Mouse (Mus musculus) retina, postnatal 1 day (tissue): ENCODE data around the gene Lamb1.

Experiments used
- DNase-seq: peaks from one replicate; pipeline ENCODE4 v3.0.0-alpha.2; 2012

The Lamb1 gene

DNA sequence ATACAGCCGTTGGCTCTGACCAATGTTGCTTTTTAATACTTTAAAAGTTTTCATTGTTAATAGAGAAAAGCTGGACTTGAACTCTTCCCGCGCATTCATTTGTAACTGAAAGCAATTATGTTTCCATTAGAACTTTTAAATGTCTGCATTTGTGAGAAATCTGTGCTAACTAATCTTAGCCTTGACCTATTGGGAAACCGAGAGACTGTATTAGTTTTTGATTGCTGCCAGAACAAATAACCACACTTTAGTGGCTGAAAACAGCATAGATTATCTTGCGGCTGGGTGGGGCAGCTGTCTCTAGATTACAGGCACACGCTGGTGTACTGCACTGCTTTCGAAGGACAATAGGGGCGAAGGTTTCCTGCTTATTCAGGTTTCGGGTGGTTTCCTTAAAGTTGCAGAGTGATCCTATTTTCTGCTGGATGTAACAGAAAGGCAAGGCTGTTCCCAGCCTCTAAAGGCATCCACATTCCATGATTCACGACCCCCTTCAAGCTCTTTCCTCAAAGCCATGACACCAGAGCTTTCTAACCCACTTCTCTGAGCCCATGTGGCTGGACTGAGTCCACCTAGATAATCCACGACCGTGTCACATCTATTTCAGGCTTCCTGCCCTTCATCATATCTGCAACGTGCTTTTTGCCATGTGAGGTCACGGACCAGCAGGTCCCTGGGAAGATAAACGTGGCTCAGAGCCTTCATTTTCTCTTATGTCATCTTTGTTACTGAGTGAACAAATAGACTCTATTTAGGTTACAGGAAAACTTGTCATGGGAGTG lies 28.5 kb downstream of the Lamb1 start:
- DNase-seq: no peak

DNA sequence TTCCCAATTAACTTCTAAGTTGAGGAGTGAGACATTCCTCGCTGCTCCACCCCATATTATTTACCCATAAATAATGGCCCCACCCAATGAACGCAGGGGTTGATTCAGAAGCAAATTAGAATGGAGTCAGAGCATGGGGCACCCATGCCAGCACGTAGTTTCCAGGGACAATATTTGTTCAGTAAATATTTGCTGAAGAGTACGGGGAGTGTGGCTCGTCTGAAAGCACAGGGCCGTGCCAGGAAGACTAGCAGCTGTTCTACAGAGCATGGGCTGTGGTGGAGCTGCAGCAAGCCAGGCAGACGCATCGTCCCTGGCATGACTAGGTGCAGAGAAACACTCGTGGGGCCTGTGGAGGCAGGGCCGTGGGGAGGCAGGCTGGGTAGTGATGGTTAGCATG lies 29.5 kb downstream of the Lamb1 start:
- DNase-seq: peak; percentile 19

- no peak for DNase-seq
Measured at GRCm38 (mm10) chr12:31294996-31295395, 30.0 kb downstream of the Lamb1 start.

GRCm38 (mm10) chr12:31295505-31295904 lies 30.5 kb downstream of the Lamb1 start:
- peak; percentile 22 for DNase-seq

GRCm38 (mm10) chr12:31296097-31296496 lies 31.1 kb downstream of the Lamb1 start:
- DNase-seq: no peak

GRCm38 (mm10) chr12:31298122-31298521 lies 33.1 kb downstream of the Lamb1 start:
- no peak for DNase-seq

- DNase-seq: no peak
Measured at GRCm38 (mm10) chr12:31298530-31298929, 33.5 kb downstream of the Lamb1 start.

DNA sequence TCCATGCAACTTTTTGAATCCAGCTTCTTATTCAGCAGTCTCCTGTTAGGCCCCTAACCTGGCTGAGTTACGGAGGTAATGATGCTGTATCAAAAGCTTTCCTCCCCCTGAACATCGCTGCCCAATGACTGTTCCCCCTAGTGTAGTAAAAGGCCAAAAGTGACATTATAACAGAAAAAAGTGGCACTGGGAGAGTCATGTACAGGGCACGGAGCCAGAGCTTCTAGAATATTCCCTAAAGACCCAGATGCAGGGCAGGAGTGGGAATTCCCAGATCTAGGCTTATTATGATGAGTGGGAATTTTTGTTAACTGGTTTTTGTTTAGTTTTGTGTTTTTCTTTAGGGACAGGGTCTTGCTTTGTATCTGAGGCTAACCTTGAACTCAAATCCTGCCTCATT lies 34.1 kb downstream of the Lamb1 start:
- no peak for DNase-seq

DNA sequence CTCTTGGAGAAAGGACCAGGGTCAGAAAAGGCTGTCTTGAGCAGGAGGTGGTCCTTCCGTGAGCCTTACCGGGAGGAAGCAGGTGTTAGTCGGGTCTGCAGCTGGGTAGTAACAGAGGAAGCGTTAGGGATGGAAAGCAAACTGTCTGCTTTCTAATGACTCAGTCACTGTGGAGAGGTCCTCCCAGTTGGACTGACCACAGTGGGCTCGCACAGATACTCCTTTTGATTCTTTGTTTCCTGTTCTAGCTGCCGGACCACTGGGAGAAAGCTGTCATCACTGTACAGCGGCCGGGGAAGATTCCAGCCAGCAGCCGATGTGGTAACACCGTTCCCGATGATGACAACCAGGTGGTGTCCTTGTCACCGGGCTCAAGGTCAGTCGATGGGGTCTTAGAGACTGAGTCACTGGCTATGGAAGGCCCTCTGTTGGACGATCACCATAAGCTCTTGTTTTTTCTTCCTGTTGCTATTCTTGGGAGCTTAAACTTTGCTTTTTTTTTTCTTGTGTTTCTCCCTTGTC lies 34.7 kb downstream of the Lamb1 start:
- DNase-seq: no peak

DNA sequence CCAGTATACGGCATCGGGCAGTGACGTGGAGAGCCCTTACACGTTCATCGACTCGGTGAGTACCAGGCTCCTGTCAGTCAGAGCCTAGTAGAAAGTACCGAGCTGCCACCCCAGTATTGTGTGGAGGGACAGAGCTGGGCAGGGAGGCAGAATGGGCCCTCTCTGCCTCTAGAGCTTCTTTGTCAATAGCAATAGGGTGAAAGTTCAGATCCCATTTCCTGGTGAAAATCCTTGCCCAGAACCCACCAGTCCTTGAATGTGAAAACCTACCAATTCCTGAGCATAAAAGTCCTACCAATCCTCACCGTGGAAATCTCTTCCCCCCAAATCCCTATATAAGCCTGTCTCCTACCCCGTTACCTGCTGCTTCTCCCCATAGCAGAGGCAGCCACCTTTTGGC lies 35.2 kb downstream of the Lamb1 start:
- DNase-seq: no peak

- no peak for DNase-seq
Measured at GRCm38 (mm10) chr12:31302266-31302665, 37.2 kb downstream of the Lamb1 start.

- no peak for DNase-seq
Measured at GRCm38 (mm10) chr12:31302766-31303511, 37.9 kb downstream of the Lamb1 start.

GRCm38 (mm10) chr12:31306075-31306675 lies 41.1 kb downstream of the Lamb1 start:
- peak; percentile 27 for DNase-seq

- DNase-seq: no peak
Measured at GRCm38 (mm10) chr12:31307011-31307410, 42.0 kb downstream of the Lamb1 start.

- DNase-seq: no peak
Measured at GRCm38 (mm10) chr12:31307756-31308155, 42.7 kb downstream of the Lamb1 start.

GRCm38 (mm10) chr12:31310687-31311086 lies 45.7 kb downstream of the Lamb1 start:
- DNase-seq: peak; percentile 39

DNA sequence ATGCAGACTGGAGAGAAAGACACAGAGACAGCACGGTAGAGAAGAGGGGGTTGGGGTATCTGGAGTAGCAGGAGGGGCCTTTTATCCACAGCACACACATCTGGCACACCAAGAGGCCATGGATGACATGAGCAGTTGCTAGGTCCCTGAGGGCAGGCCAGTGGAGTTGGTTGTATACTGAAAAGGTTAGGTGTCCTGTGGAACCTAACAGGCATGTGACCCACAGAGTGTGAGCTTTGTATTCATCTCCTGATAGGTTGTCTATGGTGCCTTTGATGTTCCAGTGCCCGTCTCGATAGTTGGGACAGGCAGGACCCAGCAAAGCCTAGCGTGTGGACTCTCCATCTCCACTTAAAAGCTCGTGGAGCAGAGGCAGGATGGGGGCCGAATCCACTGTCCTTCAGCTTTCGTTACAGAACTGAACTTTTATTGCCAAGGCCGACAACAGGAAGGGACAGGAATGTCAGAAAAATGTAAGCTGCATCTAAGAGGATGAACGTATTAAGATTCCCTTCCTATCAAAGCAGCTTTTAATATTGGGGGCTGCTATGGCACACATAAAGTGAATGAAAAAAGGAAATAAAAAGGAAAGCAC lies 46.7 kb downstream of the Lamb1 start:
- no peak for DNase-seq

DNA sequence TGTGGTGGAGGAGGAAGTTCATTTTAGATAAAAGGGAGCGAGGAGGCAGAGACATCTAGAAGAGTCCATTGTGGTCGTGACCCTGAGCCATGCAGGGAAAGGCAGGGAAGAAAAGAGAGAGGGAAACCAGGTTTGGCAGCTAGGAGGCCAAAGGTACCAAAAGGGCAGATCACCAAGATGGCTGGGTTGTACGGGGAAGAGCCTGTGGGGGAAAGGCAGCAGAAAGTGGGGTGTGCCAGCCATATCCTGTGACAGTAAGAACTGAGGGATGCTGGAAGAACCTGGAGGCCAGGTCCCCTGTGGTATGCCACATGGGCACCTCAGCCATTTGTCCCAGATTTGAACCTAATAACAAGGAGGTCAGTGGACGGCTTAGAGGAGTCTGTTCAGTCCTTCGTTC lies 47.2 kb downstream of the Lamb1 start:
- no peak for DNase-seq

- DNase-seq: no peak
Measured at GRCm38 (mm10) chr12:31313136-31313535, 48.1 kb downstream of the Lamb1 start.

DNA sequence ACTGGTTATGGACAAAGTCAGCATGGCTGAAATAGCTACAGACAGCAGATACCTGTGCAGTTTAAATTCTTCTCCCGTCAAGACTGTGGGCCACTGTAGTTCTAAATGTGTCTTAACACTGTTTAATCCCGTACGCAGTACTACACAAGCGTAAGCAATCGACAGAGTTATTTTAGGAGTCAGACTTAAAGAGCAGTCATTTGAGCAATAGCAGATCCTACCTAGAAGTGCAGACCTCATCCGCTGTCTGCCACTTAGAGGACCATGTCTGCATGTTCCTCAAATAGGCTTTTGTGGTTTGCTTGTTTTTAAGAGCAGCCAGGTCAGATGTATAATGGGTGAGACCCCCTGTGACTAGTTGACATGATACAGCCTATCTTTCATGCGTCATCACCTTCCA lies 49.3 kb downstream of the Lamb1 start:
- no peak for DNase-seq

DNA sequence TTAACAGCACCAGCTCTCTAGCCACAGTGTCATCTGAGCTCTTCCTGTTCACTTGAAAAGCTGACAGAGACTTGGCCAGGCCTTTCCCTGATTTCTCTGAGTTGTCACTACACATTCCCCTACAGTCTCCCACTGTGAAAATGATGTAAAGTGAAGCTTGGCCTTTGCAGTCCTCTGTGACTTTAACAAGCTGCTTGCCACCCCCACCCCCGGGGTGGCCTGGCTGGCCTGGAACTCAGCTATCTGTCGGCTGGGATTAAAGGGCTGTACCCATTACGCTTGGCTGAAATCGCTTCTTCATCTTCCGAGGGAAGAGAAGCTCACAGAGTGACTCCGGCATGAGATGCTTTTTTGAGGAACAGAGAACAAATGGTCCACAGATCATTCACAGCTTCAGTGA lies 50.9 kb downstream of the Lamb1 start:
- peak; percentile 75 for DNase-seq

DNA sequence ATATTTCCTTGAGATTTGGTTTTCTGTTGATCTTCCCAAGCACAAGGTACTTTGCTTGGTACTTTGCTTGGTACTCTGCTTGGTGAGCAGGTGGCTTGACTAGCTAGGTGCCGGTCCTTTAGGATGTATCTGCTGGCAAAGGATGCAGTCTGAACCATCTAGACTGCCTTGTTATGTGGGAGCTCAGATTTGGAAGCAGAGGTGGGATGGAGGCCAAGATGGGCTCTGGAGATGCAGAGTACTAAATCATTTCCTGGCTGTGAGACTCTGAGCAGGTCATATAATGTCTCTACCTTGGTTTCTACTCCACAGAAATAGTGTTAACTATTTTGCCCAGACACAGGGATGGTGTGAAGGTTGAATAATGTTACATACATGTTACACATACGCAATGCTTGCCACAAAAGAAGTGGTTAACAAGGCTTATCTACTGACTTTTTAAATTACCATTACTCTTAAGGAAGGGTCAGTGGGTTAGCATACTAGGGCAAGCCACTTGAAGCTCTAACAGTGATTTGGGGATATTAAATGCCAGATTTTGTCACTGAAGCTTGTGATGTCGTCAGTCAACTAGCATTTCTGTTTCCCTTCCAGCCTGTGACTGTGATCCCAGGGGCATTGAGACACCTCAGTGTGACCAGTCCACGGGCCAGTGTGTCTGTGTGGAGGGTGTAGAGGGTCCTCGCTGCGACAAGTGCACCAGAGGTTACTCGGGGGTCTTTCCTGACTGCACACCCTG lies 52.8 kb downstream of the Lamb1 start:
- no peak for DNase-seq
